Mouse (Mus musculus) gastrocnemius, adult 18-20 months (tissue): ENCODE results near the gene Tubb2a. TPM values are rescaled to one million over a fixed set of nuclear protein-coding genes. Genes with fewer than 3 reads are reported as not detected.

Experiments
- DNase-seq: peaks from one replicate; pipeline ENCODE4 v3.0.0; 2021; ENCODE audit warnings: low spot score
- long read RNA-seq, 2 experiments: library from polyadenylated mRNA; stranded (forward); transcript quantifications; one replicate each; pipeline ENCODE4 v2.0.0; 2021
- total RNA-seq, 2 experiments: library from RNA; stranded (reverse); gene quantifications; 2 replicates each; pipeline ENCODE4 v1.2.3; 2021

The Tubb2a gene
- 10 to 100 TPM; 10.0 to 17.1 TPM for total RNA-seq
- long read RNA-seq, experiment 1, transcript Tubb2a-201 (4 exons, 1,610 nt), result major isoform, 45 of 45 reads
- long read RNA-seq, experiment 1, partial matches to known transcripts, result 0 of 45 reads
- long read RNA-seq, experiment 1, other reads (novel, unspliced or antisense), result 0 of 45 reads
- long read RNA-seq, experiment 2, transcript Tubb2a-201 (4 exons, 1,610 nt), result major isoform, 13 of 14 reads
- long read RNA-seq, experiment 2, partial matches to known transcripts, result 1 of 14 reads
- long read RNA-seq, experiment 2, other reads (novel, unspliced or antisense), result 0 of 14 reads

GRCm38 (mm10) chr13:34077492-34078271 lies at the start of gene Tubb2a:
Gene Tubb2a, minus strand, starts transcription at chr13:34078007.
- peak; percentile 94 for DNase-seq

- peak; percentile 48 for DNase-seq
Observed at GRCm38 (mm10) chr13:34125711-34126110, 47.9 kb upstream of the Tubb2a start.

GRCm38 (mm10) chr13:34120536-34120935 lies 42.7 kb upstream of the Tubb2a start:
- no peak for DNase-seq

GRCm38 (mm10) chr13:34119406-34119805 lies 41.6 kb upstream of the Tubb2a start:
- DNase-seq, result no peak

- DNase-seq, result no peak
Observed at GRCm38 (mm10) chr13:34118816-34119215, 41.0 kb upstream of the Tubb2a start.

- DNase-seq, result no peak
Observed at GRCm38 (mm10) chr13:34116508-34116907, 38.7 kb upstream of the Tubb2a start.

- no peak for DNase-seq
Observed at GRCm38 (mm10) chr13:34114654-34115053, 36.8 kb upstream of the Tubb2a start.

GRCm38 (mm10) chr13:34113086-34113485 lies 35.3 kb upstream of the Tubb2a start:
- no peak for DNase-seq

- DNase-seq, result peak; percentile 66
Observed at GRCm38 (mm10) chr13:34112369-34113081, 34.7 kb upstream of the Tubb2a start.

GRCm38 (mm10) chr13:34111878-34112277 lies 34.1 kb upstream of the Tubb2a start:
- no peak for DNase-seq

- no peak for DNase-seq
Observed at GRCm38 (mm10) chr13:34111019-34111418, 33.2 kb upstream of the Tubb2a start.

GRCm38 (mm10) chr13:34109677-34110058 lies 31.9 kb upstream of the Tubb2a start:
- DNase-seq, result no peak

GRCm38 (mm10) chr13:34109035-34109676 lies 31.3 kb upstream of the Tubb2a start:
- no peak for DNase-seq

GRCm38 (mm10) chr13:34106999-34107398 lies 29.2 kb upstream of the Tubb2a start:
- DNase-seq, result no peak

- no peak for DNase-seq
Observed at GRCm38 (mm10) chr13:34106256-34106655, 28.4 kb upstream of the Tubb2a start.

- no peak for DNase-seq
Observed at GRCm38 (mm10) chr13:34105364-34105763, 27.6 kb upstream of the Tubb2a start.

GRCm38 (mm10) chr13:34101908-34102307 lies 24.1 kb upstream of the Tubb2a start:
- DNase-seq, result no peak

GRCm38 (mm10) chr13:34101247-34101646 lies 23.4 kb upstream of the Tubb2a start:
- DNase-seq, result no peak

- no peak for DNase-seq
Observed at GRCm38 (mm10) chr13:34100733-34101132, 22.9 kb upstream of the Tubb2a start.

- no peak for DNase-seq
Observed at GRCm38 (mm10) chr13:34097086-34097485, 19.3 kb upstream of the Tubb2a start.

GRCm38 (mm10) chr13:34096455-34096854 lies 18.6 kb upstream of the Tubb2a start:
- no peak for DNase-seq
